Mouse (Mus musculus) neural tube, embryonic 14.5 days (tissue): ENCODE measurements around the gene Tspan11. TPM values are rescaled to one million over a fixed set of nuclear protein-coding genes. Genes with fewer than 3 reads are reported as not detected.
A peak's percentile ranks its signal among the peaks of the same experiment; 100 is the strongest.

Source experiments
- ATAC-seq: fragments of 200-750 bp; cut with Nextera tagmentation; 2 replicates; pipeline ENCODE4 v1.8.0; 2017; ENCODE audit warnings: low read depth, mild to moderate bottlenecking, moderate TSS enrichment, moderate library complexity
- H3K27ac ChIP-seq: fragments of 300-500 bp; sonication (generic); 2 replicates; pipeline ENCODE4 v1.5.1; 2014; ENCODE audit warnings: low read depth, mild to moderate bottlenecking, control low read depth, low read length, moderate library complexity, mixed read lengths
- H3K27me3 ChIP-seq: fragments of 300-500 bp; sonication (generic); 2 replicates; pipeline ENCODE4 v1.6.1; 2014; ENCODE audit warnings: low read length; ENCODE audit not compliant: control insufficient read depth, insufficient read depth
- H3K36me3 ChIP-seq: fragments of 300-500 bp; sonication (generic); 2 replicates; pipeline ENCODE4 v1.6.1; 2014; ENCODE audit warnings: low read length, mixed read lengths; ENCODE audit not compliant: control insufficient read depth, insufficient read depth
- H3K4me1 ChIP-seq: fragments of 300-500 bp; sonication (generic); 2 replicates; pipeline ENCODE4 v1.6.1; 2014; ENCODE audit warnings: low read length; ENCODE audit not compliant: control insufficient read depth, insufficient read depth
- H3K4me2 ChIP-seq: fragments of 300-500 bp; sonication (generic); 2 replicates; pipeline ENCODE4 v1.6.1; 2014; ENCODE audit warnings: mild to moderate bottlenecking, low read depth, low read length, control low read depth
- H3K4me3 ChIP-seq: fragments of 300-500 bp; sonication (generic); 2 replicates; pipeline ENCODE4 v1.5.1; 2014; ENCODE audit warnings: low read depth, low read length, control low read depth, mixed read lengths
- H3K9ac ChIP-seq: fragments of 300-500 bp; sonication (generic); replicated peaks from 2 replicates; pipeline ENCODE4 v1.6.1; 2014; ENCODE audit warnings: low read depth, mild to moderate bottlenecking, control low read depth, low read length, mixed read lengths
- H3K9me3 ChIP-seq: fragments of 300-500 bp; sonication (generic); 2 replicates; pipeline ENCODE4 v1.6.1; 2016; ENCODE audit warnings: low read length; ENCODE audit not compliant: control insufficient read depth
- WGBS: fragments of 180-500 bp; shearing (Covaris S2); extraction: QIAGEN DNeasy Blood & Tissue Kit; methylation state at CpG from one replicate; pipeline ENCODE4 v1.1.7; 2014; 5-methylcytosine and 5-hydroxymethylcytosine counted together
- polyA plus RNA-seq: library from polyadenylated mRNA; unstranded; fragments of >200 nt; fragmentation: Nextera tagmentation; extraction: Ambion mirVana; gene quantifications from 2 replicates; pipeline ENCODE4 v1.2.1, GENCODE M21; 2014

Tspan11 gene
- polyA plus RNA-seq, 1 experiment from 2014 or later: 4.0 TPM

DNA sequence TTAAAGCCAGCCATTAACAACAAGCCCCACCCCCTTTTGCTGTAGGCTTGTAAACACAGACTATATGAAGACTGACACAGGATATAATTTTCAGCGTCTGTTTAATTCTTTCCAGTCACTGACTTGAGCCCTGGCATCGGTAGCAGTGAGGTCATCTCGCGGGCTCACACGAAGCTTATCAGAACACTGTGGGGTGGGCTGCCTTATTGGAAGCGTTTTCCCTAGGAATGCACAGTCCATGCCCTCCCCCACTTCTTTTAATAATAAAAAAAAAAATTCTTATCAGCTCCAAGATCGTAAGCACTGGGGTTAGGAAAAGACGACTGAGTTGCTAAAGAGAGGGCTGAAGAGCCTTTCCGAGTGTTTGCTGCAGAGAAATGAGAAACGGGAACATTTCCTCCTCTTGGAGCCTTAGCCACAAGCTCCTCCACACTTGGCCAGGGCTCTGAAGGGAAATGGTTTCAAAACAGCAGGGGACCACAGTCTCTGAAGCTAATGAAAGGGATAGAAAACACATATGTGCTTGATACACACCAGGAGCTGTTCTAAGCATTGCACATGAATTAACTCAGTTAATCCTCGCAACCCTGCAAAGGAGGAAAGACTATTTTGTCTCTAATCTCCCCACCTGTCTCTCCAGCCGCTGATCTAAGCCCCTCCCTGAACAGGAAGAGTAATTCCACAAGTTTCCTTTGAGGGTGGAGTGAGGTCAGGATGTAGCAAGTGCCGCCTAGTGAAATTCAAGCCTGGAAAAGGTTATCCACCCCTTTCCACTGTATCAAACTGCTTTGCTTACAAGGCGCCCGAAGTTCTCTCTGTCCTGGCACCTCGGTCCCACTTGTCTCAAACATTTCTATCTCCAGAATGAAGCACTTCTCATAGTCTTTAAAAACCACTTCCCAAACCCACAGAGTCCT, 33.4 kb upstream of the Tspan11 start:
- H3K4me3 ChIP-seq: no peak overlapping the region
- H3K4me2 ChIP-seq: no peak overlapping the region
- 53% methylated on average over 16 of the region's 16 CpGs for WGBS
- 0 out of 2 replicates have a peak, but pooled peaks cover 6% of the 10 kb centered on the region for H3K4me1 ChIP-seq
- H3K27me3 ChIP-seq: no peaks in the 10 kb centered on the region
- no peak overlapping the region for H3K9ac ChIP-seq
- no peaks in the 10 kb centered on the region for H3K9me3 ChIP-seq
- no peaks in the 10 kb centered on the region for H3K36me3 ChIP-seq
- no peak overlapping the region for H3K27ac ChIP-seq
- ATAC-seq: no peak

GRCm38 (mm10) chr6:127854688-127855013, 32.7 kb upstream of the Tspan11 start:
- no peaks in the 10 kb centered on the region for H3K27me3 ChIP-seq
- H3K36me3 ChIP-seq: no peaks in the 10 kb centered on the region
- H3K4me3 ChIP-seq: no peak overlapping the region
- no peaks in the 10 kb centered on the region for H3K9me3 ChIP-seq
- 0 out of 2 replicates have a peak, but pooled peaks cover 6% of the 10 kb centered on the region for H3K4me1 ChIP-seq
- WGBS: 94% methylated on average over 2 of the region's 2 CpGs
- no peak overlapping the region for H3K27ac ChIP-seq
- ATAC-seq: no peak
- H3K4me2 ChIP-seq: no peak overlapping the region
- no peak overlapping the region for H3K9ac ChIP-seq

GRCm38 (mm10) chr6:127855711-127856295, 31.6 kb upstream of the Tspan11 start:
- no peaks in the 10 kb centered on the region for H3K36me3 ChIP-seq
- peak; percentile 53; the same call in 1 of the 2 replicates for ATAC-seq
- no peak overlapping the region for H3K4me2 ChIP-seq
- 0 out of 2 replicates have a peak, but pooled peaks cover 6% of the 10 kb centered on the region for H3K4me1 ChIP-seq
- H3K27ac ChIP-seq: no peak overlapping the region
- H3K9me3 ChIP-seq: no peaks in the 10 kb centered on the region
- WGBS: 31% methylated on average over 9 of the region's 9 CpGs
- H3K9ac ChIP-seq: no peak overlapping the region
- no peak overlapping the region for H3K4me3 ChIP-seq
- H3K27me3 ChIP-seq: no peaks in the 10 kb centered on the region

DNA sequence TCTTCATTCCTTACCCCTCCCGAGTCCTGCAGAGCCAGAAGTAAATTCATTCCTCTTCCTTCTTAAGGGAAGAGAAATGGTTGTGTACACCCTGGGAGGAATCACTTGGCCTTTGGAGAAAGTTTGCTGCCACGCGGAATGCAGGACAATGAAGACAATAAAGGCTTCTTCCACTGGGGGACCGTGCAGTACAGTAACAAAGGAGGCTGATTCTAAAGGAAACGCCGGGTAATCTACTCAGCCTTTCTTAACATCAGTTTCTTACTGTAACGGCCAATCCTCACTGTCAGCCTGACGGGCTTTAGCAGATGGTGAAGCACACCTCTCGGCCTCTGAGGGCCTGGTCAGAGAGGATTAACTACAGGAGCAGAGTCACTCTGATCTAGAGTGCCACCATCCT, 25.4 kb upstream of the Tspan11 start:
- H3K36me3 ChIP-seq: no peaks in the 10 kb centered on the region
- no peaks in the 10 kb centered on the region for H3K27me3 ChIP-seq
- no peak overlapping the region for H3K4me3 ChIP-seq
- no peak overlapping the region for H3K9ac ChIP-seq
- no peak for ATAC-seq
- H3K4me1 ChIP-seq: no peaks in the 10 kb centered on the region
- H3K27ac ChIP-seq: no peak overlapping the region
- H3K4me2 ChIP-seq: no peak overlapping the region
- H3K9me3 ChIP-seq: no peaks in the 10 kb centered on the region
- 31% methylated on average over 9 of the region's 9 CpGs for WGBS

DNA sequence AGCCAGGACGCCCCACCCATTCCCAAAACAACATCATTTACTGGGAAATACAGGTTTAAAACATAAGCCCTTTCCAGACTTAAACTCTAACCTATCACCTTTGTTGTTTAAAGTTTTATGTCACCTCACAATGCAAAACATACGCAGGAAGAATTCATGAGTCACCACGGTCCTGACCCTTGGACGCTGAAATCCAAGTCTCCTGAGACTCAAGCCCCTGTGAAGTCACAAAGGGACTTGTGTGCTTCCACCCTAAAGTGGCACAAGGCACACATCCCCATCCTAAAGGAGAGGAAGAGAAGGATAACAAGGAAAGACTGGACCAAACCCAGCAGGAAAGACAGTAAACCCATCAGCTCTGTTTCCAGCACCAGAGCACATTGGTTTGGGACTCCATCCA, 22.0 kb upstream of the Tspan11 start:
- WGBS: 89% methylated on average over 4 of the region's 4 CpGs
- no peak overlapping the region for H3K4me2 ChIP-seq
- no peak for ATAC-seq

GRCm38 (mm10) chr6:127868546-127868945, 18.8 kb upstream of the Tspan11 start:
- Histone ChIP-seq H3K27ac (no peak overlapping the region), H3K9ac (no peak overlapping the region), H3K27me3 (no peaks in the 10 kb centered on the region), H3K9me3 (peaks cover 2% of the 10 kb centered on the region; the same call in 1 of the 2 replicates), H3K36me3 (no peaks in the 10 kb centered on the region), H3K4me3 (no peak overlapping the region), H3K4me2 (no peak overlapping the region), H3K4me1 (no peaks in the 10 kb centered on the region)
- ATAC-seq: no peak
- 70% methylated on average over 8 of the region's 8 CpGs for WGBS

More for the DNA sequence above, 22.0 kb upstream of the Tspan11 start:
- H3K4me1 ChIP-seq: no peaks in the 10 kb centered on the region
- no peak overlapping the region for H3K27ac ChIP-seq
- H3K4me3 ChIP-seq: no peak overlapping the region
- H3K9ac ChIP-seq: no peak overlapping the region
- H3K9me3 ChIP-seq: no peaks in the 10 kb centered on the region
- no peaks in the 10 kb centered on the region for H3K36me3 ChIP-seq
- no peaks in the 10 kb centered on the region for H3K27me3 ChIP-seq

GRCm38 (mm10) chr6:127869121-127869520, 18.3 kb upstream of the Tspan11 start:
- Histone ChIP-seq H3K4me2 (no peak overlapping the region), H3K27ac (no peak overlapping the region), H3K27me3 (no peaks in the 10 kb centered on the region), H3K9me3 (peaks cover 2% of the 10 kb centered on the region; the same call in 1 of the 2 replicates), H3K9ac (no peak overlapping the region), H3K4me3 (no peak overlapping the region), H3K4me1 (no peaks in the 10 kb centered on the region), H3K36me3 (no peaks in the 10 kb centered on the region)
- ATAC-seq: no peak
- WGBS: 81% methylated on average over 7 of the region's 7 CpGs

DNA sequence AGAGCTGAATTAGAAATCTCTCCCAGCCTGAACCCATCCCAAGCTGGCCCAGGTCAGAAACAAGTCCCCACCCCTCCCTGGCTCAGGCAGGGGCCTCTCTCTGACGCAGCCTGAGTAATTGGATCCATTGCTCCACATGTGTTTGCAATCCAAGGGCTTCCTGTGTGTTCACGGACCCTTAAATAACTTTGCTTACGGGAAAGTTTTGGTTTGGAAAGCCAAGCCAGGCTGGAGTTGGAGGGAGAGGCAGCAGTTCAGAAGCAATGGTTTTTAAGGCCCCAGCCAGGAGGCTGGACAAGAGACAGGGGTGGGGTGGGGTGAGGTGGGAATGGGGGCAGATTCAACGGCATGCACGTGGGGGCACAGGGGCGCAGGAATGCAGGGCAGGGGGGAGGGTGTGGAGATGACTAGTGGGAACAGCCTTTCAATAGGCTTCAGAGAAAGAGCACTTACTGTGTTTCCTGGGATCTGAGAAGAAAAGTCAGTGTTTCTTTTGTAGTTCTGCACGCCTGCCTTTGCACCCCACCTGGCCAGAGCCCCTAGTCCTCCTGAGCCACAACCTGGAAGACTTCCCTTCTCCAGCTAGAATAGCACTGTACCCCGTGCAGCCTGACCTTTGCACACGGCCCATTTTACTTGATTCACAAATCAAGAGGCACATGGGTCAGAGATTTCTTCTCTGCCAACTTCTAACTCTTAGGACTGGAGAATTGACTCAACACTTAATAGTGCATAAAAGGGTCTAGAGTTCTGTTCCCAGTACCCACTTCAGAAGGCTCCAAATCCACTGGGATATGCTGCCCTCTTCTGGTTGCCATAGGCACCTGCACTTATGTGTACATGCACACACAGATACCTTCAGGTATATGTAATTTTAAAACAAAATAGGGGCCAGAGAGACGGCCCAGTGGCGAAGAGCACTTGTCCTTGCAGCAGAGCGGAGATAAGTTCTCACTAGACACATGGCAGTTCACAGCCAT, 16.8 kb upstream of the Tspan11 start:
- H3K4me2 ChIP-seq: no peak overlapping the region
- ATAC-seq: no peak
- H3K9me3 ChIP-seq: peaks cover 2% of the 10 kb centered on the region; the same call in 1 of the 2 replicates
- 85% methylated on average over 12 of the region's 12 CpGs for WGBS
- H3K27me3 ChIP-seq: no peaks in the 10 kb centered on the region
- H3K4me1 ChIP-seq: no peaks in the 10 kb centered on the region
- no peaks in the 10 kb centered on the region for H3K36me3 ChIP-seq
- H3K4me3 ChIP-seq: no peak overlapping the region
- no peak overlapping the region for H3K27ac ChIP-seq
- no peak overlapping the region for H3K9ac ChIP-seq
